Mouse (Mus musculus) MEL-GATA-1-ER (cell line): ENCODE data around the gene Tjp3.
A peak's percentile ranks its signal among the peaks of the same experiment; 100 is the strongest.

Experiments
- DNase-seq: peaks from one replicate; pipeline ENCODE4 v3.0.0-alpha.2; 2012; ENCODE audit warnings: low read depth; ENCODE audit errors: extremely low read depth

The Tjp3 gene

GRCm38 (mm10) chr10:81291511-81292104 lies at the start of gene Tjp3:
Tjp3 (minus strand) TSS chr10:81291581.
- DNase-seq, result no peak

GRCm38 (mm10) chr10:81340551-81341332 lies 49.4 kb upstream of the Tjp3 start:
- DNase-seq, result no peak

- DNase-seq, result no peak
Observed at GRCm38 (mm10) chr10:81336558-81336957, 45.2 kb upstream of the Tjp3 start.

GRCm38 (mm10) chr10:81335393-81336340 lies 44.3 kb upstream of the Tjp3 start:
- DNase-seq, result no peak

GRCm38 (mm10) chr10:81334324-81334723 lies 42.9 kb upstream of the Tjp3 start:
- DNase-seq, result no peak

- DNase-seq, result no peak
Observed at GRCm38 (mm10) chr10:81332277-81332676, 40.9 kb upstream of the Tjp3 start.

- DNase-seq, result no peak
Observed at GRCm38 (mm10) chr10:81330007-81330406, 38.6 kb upstream of the Tjp3 start.

GRCm38 (mm10) chr10:81329194-81329975 lies 38.0 kb upstream of the Tjp3 start:
- DNase-seq, result no peak

- no peak for DNase-seq
Observed at GRCm38 (mm10) chr10:81328386-81328785, 37.0 kb upstream of the Tjp3 start, which contains the start of gene Tbxa2r. Tbxa2r (plus strand) TSS chr10:81328731.

- no peak for DNase-seq
Observed at GRCm38 (mm10) chr10:81327959-81328358, 36.6 kb upstream of the Tjp3 start.

GRCm38 (mm10) chr10:81326858-81327257 lies 35.5 kb upstream of the Tjp3 start:
- DNase-seq, result no peak

GRCm38 (mm10) chr10:81325781-81326180 lies 34.4 kb upstream of the Tjp3 start:
- DNase-seq, result no peak

GRCm38 (mm10) chr10:81325176-81325575 lies 33.8 kb upstream of the Tjp3 start:
- no peak for DNase-seq

GRCm38 (mm10) chr10:81323791-81324530 lies 32.6 kb upstream of the Tjp3 start:
- DNase-seq, result no peak

GRCm38 (mm10) chr10:81323141-81323775 lies 31.9 kb upstream of the Tjp3 start:
- no peak for DNase-seq

- DNase-seq, result no peak
Observed at GRCm38 (mm10) chr10:81322444-81322843, 31.1 kb upstream of the Tjp3 start.

- no peak for DNase-seq
Observed at GRCm38 (mm10) chr10:81321436-81321835, 30.1 kb upstream of the Tjp3 start.

- peak; percentile 99 for DNase-seq
Observed at GRCm38 (mm10) chr10:81320550-81321347, 29.4 kb upstream of the Tjp3 start, which contains the start of gene Cactin. Cactin (plus strand) TSS chr10:81321103.
